Mouse (Mus musculus) right cerebral cortex, postnatal 14 days (tissue): Measurements from ENCODE around the gene Lipo4.
"Not testable (repeated sequence)": the region's sequence is repeated elsewhere in the genome, so short reads cannot be mapped to it uniquely, and the experiment has no call there.

ENCODE experiments used
- DNase-seq: peaks from one replicate; pipeline ENCODE4 v3.0.0; 2022

Lipo4 gene

DNA sequence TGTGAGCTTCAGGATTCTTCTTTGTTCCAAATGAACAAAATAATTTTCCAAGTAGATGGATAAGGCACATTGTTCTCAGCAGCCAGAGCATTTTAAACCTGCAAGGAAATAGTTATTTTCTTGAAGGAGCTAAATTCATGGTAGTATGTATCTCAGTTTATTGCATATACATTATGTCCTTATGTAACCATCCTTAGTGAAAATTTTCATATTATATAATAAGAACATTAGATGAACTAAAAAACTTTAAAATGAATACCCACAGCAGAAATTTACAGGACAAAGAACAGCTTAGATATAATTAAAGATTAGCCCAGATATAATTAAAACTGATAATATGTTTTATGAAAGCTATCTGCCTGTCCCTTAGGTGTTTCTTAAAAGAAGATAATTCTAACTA lies at the start of gene Lipo4:
Gene Lipo4, minus strand, starts transcription at position 101 of the 400 bp plus-strand sequence.
- DNase-seq, result no peak

DNA sequence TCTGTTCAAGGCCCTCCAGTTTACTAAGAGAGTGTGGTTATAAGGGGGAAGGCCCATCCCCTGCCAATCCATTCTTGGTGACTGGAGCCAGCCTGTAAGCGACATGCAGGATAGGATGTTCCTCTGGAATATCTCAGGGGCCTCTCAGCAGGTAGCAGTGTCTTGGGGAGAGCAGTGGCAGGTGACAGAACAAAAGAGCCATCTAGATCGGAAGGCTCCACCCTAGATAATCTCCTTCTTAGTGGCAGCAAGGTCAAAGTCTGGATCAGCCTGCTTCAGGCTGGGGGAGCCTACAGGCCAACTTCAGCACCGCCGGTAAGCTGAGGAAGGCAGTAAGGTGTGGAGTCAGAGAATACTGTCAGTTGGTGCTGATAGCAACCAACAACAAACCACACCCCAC lies 61.2 kb downstream of the Lipo4 start:
- not testable (repeated sequence) for DNase-seq

DNA sequence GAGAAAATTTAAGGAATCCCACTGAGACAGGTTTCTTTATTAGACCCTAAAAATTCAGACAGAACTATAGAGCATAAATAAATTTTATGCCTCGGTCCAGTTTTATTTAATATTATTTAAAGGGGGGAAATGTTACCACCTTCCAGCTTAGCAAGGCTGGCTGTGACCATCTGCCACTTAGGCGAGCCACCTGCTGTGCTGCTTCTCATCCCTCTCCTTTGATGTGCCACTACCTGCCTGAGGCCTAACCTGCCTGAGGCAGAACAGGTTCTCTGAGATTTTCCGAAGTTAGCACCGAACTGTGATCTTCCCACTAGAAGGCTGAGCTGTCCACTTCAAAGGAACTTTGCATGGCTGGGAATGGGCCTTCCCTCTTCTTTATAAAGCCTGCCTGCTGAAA lies 63.9 kb downstream of the Lipo4 start:
- DNase-seq, result no peak
